Mouse (Mus musculus): ENCODE measurements at regions not wholly inside any gene's neighbourhood (a gene's known extent, or its start where the extent isn't known, plus 50 kb on each side); places are given as distances from the start of the nearest gene placed in this dataset.
"Not testable (repeated sequence)": the region's sequence is repeated elsewhere in the genome, so short reads cannot be mapped to it uniquely, and the experiment has no call there.

DNA sequence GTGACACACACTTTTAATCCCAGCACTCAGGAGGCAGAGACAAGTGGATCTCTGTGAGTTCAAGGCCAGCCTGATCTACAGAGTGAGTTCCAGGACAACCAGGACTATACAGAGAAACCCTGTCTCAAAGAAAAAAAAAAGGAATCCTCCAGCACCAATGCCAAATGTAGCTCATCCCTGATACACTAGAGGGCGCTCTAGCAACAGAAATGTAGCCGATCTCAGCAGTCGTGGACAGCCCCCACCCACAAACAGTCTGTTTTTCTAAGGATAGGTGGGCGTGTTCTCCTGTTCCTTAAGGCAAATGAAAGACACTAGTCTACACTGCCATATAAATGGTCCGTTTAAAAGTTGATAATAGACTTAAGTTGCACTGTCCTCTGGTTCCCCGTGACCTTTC, 2447.9 kb upstream of the Gm8797 start:
- DNase-seq (ENCODE audit: low spot score in 2 of 2), result peak; percentile 16 to 19

- no peak for DNase-seq (ENCODE audit: low spot score in 2 of 2)
Observed at GRCm38 (mm10) chr3:3308461-3308860, 2442.1 kb upstream of the Gm8797 start.

- DNase-seq (ENCODE audit: low spot score in 2 of 2), result no peak
Observed at GRCm38 (mm10) chr3:3308996-3309395, 2441.6 kb upstream of the Gm8797 start.

- DNase-seq (ENCODE audit: low spot score in 2 of 2), result no peak
Observed at GRCm38 (mm10) chr3:3310811-3311210, 2439.8 kb upstream of the Gm8797 start.

DNA sequence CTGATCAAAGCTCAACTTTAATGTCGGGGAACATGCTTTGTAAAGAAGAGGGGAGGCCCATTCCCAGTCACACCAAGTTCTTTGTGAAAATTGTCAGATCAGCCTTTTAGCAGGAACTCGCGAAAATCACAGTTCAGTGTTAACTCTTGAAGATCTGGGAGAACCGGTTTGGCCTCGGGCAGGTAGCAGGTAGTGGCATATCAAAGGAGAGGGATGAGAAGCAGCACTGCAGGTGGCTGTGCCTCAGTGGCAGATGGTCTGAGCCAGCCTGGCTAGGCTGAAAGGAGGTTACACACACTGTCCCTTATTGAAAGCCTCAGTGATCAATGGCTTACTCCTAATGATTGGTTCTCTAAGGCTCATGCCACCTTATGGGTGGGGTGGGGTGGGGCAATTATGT, 2401.0 kb upstream of the Gm8797 start:
- no peak for DNase-seq (ENCODE audit: low spot score in 2 of 2)

- not testable (repeated sequence) for DNase-seq (ENCODE audit: low spot score in 2 of 2)
Observed at GRCm38 (mm10) chr3:3370859-3371258, 2379.7 kb upstream of the Gm8797 start.

DNA sequence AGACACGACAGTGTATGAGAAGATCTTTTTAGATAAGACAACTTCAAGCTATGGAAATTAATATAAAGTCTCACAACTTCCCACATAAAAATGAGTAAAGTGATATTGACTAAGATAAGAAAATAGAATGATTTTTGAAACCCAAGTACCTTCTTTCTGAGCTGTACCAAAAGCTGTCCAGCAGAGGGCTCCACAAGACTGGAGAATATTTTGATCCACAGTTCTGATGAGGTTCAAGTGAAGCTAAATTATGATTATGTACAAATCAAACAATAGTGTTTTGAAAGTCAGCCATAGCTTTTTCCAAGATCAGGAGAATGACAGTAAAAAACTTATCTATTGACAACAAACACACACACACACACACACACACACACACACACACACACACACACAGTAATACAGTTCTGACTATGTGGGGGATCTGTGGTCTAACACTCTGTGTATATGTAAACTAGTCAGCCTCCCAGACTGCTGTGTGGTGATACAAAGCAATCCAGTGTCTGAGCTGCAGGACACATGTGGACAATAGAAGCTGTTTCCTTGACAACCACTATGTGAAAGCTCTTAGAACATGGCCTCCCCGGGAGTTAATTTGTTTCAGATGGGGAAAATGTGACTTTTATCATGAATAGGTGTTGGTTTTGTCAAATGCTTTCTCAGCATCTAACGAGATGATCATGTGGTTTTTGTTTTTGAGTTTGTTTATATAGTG, 2362.4 kb upstream of the Gm8797 start:
- peak in 1 of 2 experiments; percentile 24 for DNase-seq (ENCODE audit: low spot score in 2 of 2)
